Mouse (Mus musculus): ENCODE measurements at regions not wholly inside any gene's neighbourhood (a gene's known extent, or its start where the extent isn't known, plus 50 kb on each side); places are given as distances from the start of the nearest gene placed in this dataset.

DNA sequence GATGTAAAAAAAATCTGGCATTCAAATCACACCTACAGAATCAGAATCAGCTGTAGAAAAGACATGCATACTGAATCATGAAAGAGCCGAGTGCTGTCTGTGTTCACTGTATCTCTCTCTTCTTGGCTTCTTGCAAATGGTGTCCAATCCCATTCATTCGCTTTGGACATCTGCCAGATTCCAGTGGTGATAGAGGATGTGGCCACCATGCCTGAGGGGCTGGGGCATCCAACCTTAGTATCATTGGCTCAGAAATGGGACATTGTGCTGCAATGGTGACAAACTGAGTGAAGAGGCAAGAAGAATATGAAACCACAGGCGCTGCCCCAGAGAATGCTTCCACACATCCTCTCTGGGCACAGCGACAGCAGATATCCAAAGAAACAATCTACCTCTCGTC is 555.2 kb downstream of the Defb40 start:
- no peak for DNase-seq (ENCODE audit: extremely low read depth, low read depth, low spot score)
- H3K27me3 ChIP-seq (ENCODE audit: control insufficient read depth, insufficient read depth, low read length): no peaks in the 10 kb centered on the region
- no peaks in the 10 kb centered on the region for H3K36me3 ChIP-seq (ENCODE audit: control insufficient read depth, insufficient read depth, low read length)
- H3K4me3 ChIP-seq (ENCODE audit: insufficient read depth, low read depth, low read length): no peak overlapping the region
- no peaks in the 10 kb centered on the region for H3K79me2 ChIP-seq (ENCODE audit: control insufficient read depth, insufficient read depth, low read length)
- no peak overlapping the region for H3K9ac ChIP-seq (ENCODE audit: low read depth, low read length)
- no peak overlapping the region for H3K27ac ChIP-seq (replicated peaks; ENCODE audit: insufficient read depth, low read depth, low read length)
- WGBS: 79% methylated on average over 5 of the region's 5 CpGs
- no peaks in the 10 kb centered on the region for H3K4me1 ChIP-seq (ENCODE audit: control insufficient read depth, insufficient read depth, low read length)
- no peak for TF ChIP-seq POLR2A (IDR thresholded peaks at IDR 0.05; ENCODE audit: extremely low read depth, insufficient read depth, low read length)
- TF ChIP-seq CTCF (IDR thresholded peaks at IDR 0.05; ENCODE audit: low read depth, low read length): no peak

DNA sequence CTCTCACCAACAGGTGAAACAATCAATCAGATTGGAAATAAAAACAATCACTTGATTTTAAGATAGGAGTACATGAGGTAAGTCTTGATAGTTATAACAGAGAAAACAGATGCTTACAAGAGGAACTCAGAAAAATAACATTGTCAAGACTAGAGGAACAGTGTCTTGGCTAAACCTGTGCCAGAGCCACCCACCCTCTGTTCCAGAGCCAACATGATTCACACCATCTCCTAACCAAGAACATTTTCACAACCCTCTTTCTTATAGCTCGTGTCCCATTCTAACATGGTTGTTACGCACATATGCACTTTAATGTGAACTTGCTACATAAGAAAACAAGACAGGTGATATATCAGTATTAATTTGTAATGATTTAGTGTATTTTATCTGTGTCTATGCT is 565.6 kb downstream of the Defb40 start:
- H3K27ac ChIP-seq (replicated peaks; ENCODE audit: insufficient read depth, low read depth, low read length): no peak overlapping the region
- no peak for TF ChIP-seq POLR2A (IDR thresholded peaks at IDR 0.05; ENCODE audit: extremely low read depth, insufficient read depth, low read length)
- no peak for TF ChIP-seq CTCF (IDR thresholded peaks at IDR 0.05; ENCODE audit: low read depth, low read length)
- no peak for DNase-seq (ENCODE audit: extremely low read depth, low read depth, low spot score)
- no peaks in the 10 kb centered on the region for H3K27me3 ChIP-seq (ENCODE audit: control insufficient read depth, insufficient read depth, low read length)
- no peak overlapping the region for H3K9ac ChIP-seq (ENCODE audit: low read depth, low read length)
- H3K4me3 ChIP-seq (ENCODE audit: insufficient read depth, low read depth, low read length): no peak overlapping the region
- no peaks in the 10 kb centered on the region for H3K79me2 ChIP-seq (ENCODE audit: control insufficient read depth, insufficient read depth, low read length)
- no peaks in the 10 kb centered on the region for H3K4me1 ChIP-seq (ENCODE audit: control insufficient read depth, insufficient read depth, low read length)
- H3K36me3 ChIP-seq (ENCODE audit: control insufficient read depth, insufficient read depth, low read length): no peaks in the 10 kb centered on the region
- WGBS: 81% methylated on average over 2 of the region's 2 CpGs

DNA sequence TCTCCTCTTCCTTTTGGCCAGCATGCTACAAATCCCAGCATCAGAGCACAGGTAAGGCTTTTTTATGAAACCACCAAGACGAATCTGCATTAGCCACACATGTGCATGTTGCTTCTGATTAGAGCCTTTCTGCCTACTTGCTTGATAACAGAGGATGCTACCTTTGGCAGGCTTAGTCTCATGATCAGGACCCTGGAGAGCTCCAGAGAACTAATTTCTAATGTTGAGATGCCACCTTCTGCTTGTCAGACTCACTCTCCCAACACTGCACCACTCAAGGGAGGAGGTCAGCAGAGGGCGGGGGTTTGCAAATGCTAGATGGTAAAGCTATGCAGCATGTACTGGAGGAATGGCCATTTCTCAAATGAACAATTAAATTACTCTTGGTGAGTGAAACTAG is 571.6 kb downstream of the Defb40 start:
- Histone ChIP-seq H3K4me3 (ENCODE audit: insufficient read depth, low read depth, low read length) (no peak overlapping the region), H3K27ac (replicated peaks; ENCODE audit: insufficient read depth, low read depth, low read length) (no peak overlapping the region), H3K27me3 (ENCODE audit: control insufficient read depth, insufficient read depth, low read length) (no peaks in the 10 kb centered on the region), H3K4me1 (ENCODE audit: control insufficient read depth, insufficient read depth, low read length) (no peaks in the 10 kb centered on the region), H3K9ac (ENCODE audit: low read depth, low read length) (no peak overlapping the region), H3K79me2 (ENCODE audit: control insufficient read depth, insufficient read depth, low read length) (no peaks in the 10 kb centered on the region), H3K36me3 (ENCODE audit: control insufficient read depth, insufficient read depth, low read length) (no peaks in the 10 kb centered on the region)
- 40% methylated on average over 2 of the region's 2 CpGs for WGBS
- TF ChIP-seq CTCF (IDR thresholded peaks at IDR 0.05; ENCODE audit: low read depth, low read length) (no peak), POLR2A (IDR thresholded peaks at IDR 0.05; ENCODE audit: extremely low read depth, insufficient read depth, low read length) (no peak)
- no peak for DNase-seq (ENCODE audit: extremely low read depth, low read depth, low spot score)

DNA sequence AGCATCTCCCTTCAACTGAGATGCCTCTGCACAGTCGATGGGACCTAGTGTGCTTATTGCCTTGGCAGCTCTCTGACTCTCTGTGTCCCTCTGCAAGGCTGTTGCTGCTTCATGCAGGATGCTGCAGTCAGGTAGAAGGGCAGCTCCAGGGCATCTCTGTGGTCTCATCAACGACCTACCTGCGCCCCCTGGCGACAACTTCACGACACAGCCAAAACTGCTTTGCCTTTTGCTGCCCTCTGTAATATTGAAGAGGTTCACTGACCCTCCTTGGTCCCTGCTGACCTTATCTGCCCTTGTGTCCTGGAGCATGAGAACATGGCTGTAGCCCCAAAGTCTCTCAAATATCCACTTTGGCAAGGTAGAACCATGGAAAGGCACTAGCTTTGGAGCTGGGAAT is 589.7 kb downstream of the Defb40 start:
- peak; percentile 73 for TF ChIP-seq CTCF (IDR thresholded peaks at IDR 0.05; ENCODE audit: low read depth, low read length)
- TF ChIP-seq POLR2A (IDR thresholded peaks at IDR 0.05; ENCODE audit: extremely low read depth, insufficient read depth, low read length): no peak
- Histone ChIP-seq H3K4me1 (ENCODE audit: control insufficient read depth, insufficient read depth, low read length) (no peaks in the 10 kb centered on the region), H3K36me3 (ENCODE audit: control insufficient read depth, insufficient read depth, low read length) (no peaks in the 10 kb centered on the region), H3K4me3 (ENCODE audit: insufficient read depth, low read depth, low read length) (no peak overlapping the region), H3K27ac (replicated peaks; ENCODE audit: insufficient read depth, low read depth, low read length) (no peak overlapping the region), H3K27me3 (ENCODE audit: control insufficient read depth, insufficient read depth, low read length) (no peaks in the 10 kb centered on the region), H3K9ac (ENCODE audit: low read depth, low read length) (no peak overlapping the region), H3K79me2 (ENCODE audit: control insufficient read depth, insufficient read depth, low read length) (no peaks in the 10 kb centered on the region)
- 6% methylated on average over 5 of the region's 5 CpGs for WGBS
- DNase-seq (ENCODE audit: extremely low read depth, low read depth, low spot score): peak; percentile 10

DNA sequence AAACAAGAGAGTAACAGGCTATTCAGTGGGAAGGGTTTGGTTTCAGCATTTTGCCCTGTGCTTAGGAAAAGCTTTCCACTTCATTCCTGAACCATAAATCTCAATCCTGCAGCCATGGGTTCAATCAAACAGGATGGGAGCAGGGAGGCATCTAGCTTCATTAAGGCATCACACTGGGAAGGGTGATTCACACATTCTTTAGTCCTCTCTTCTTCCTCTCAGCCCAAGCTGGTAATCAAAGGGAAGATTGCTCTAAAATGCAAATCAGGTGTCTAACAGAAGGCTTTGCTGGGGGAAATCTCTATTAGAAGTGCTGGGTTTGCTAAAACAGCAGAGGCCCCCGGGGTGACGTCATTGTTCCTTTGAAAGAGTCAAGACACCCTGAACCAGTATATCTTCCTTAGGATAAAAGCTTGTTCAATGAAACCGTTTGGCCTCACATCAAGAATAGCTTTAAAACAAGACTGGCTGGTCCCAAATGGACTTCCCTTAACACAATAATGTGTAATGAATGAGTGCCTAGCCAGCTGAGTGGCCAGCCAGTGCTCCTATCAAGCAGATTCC is 596.4 kb downstream of the Defb40 start:
- H3K27ac ChIP-seq (replicated peaks; ENCODE audit: insufficient read depth, low read depth, low read length): no peak overlapping the region
- H3K4me3 ChIP-seq (ENCODE audit: insufficient read depth, low read depth, low read length): no peak overlapping the region
- DNase-seq (ENCODE audit: extremely low read depth, low read depth, low spot score): no peak
- TF ChIP-seq CTCF (IDR thresholded peaks at IDR 0.05; ENCODE audit: low read depth, low read length): no peak
- TF ChIP-seq POLR2A (IDR thresholded peaks at IDR 0.05; ENCODE audit: extremely low read depth, insufficient read depth, low read length): no peak
- 22% methylated on average over 3 of the region's 3 CpGs for WGBS
- no peaks in the 10 kb centered on the region for H3K27me3 ChIP-seq (ENCODE audit: control insufficient read depth, insufficient read depth, low read length)
- H3K79me2 ChIP-seq (ENCODE audit: control insufficient read depth, insufficient read depth, low read length): no peaks in the 10 kb centered on the region
- no peaks in the 10 kb centered on the region for H3K36me3 ChIP-seq (ENCODE audit: control insufficient read depth, insufficient read depth, low read length)
- no peak overlapping the region for H3K9ac ChIP-seq (ENCODE audit: low read depth, low read length)
- no peaks in the 10 kb centered on the region for H3K4me1 ChIP-seq (ENCODE audit: control insufficient read depth, insufficient read depth, low read length)

DNA sequence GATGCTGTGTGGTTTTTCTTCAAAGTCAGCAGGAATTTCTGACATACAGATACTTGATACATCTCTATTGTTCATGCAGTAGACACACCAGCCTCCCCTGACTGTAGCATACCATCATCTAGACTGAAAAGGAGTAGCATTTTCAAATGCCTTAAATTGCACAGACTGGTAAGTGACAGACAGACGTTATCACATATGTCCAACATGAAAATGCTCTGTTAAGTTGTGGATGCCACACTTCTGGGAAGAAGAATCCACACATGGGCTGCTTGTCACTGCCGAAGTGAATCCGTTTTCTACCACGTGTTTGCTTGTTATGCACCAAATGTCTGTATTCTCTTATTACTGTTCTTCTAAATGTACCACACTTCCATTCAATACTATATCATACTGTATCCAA is 629.3 kb downstream of the Defb40 start:
- TF ChIP-seq POLR2A (IDR thresholded peaks at IDR 0.05; ENCODE audit: extremely low read depth, insufficient read depth, low read length) (no peak), CTCF (IDR thresholded peaks at IDR 0.05; ENCODE audit: low read depth, low read length) (no peak)
- Histone ChIP-seq H3K27me3 (ENCODE audit: control insufficient read depth, insufficient read depth, low read length) (no peaks in the 10 kb centered on the region), H3K4me3 (ENCODE audit: insufficient read depth, low read depth, low read length) (no peak overlapping the region), H3K9ac (ENCODE audit: low read depth, low read length) (no peak overlapping the region), H3K4me1 (ENCODE audit: control insufficient read depth, insufficient read depth, low read length) (no peaks in the 10 kb centered on the region), H3K36me3 (ENCODE audit: control insufficient read depth, insufficient read depth, low read length) (no peaks in the 10 kb centered on the region), H3K79me2 (ENCODE audit: control insufficient read depth, insufficient read depth, low read length) (no peaks in the 10 kb centered on the region), H3K27ac (replicated peaks; ENCODE audit: insufficient read depth, low read depth, low read length) (no peak overlapping the region)
- no peak for DNase-seq (ENCODE audit: extremely low read depth, low read depth, low spot score)
- WGBS: 80% methylated on average over 4 of the region's 4 CpGs

Data from liver, adult 2 months (tissue).